Mouse (Mus musculus): ENCODE measurements around the gene Ostf1. TPM values are rescaled to one million over a fixed set of nuclear protein-coding genes. Genes with fewer than 3 reads are reported as not detected.
"Not testable (repeated sequence)": the region's sequence is repeated elsewhere in the genome, so short reads cannot be mapped to it uniquely, and the experiment has no call there.

The Ostf1 gene
- polyA plus RNA-seq, 1 experiment from 2014 or later, result 28.8 TPM

DNA sequence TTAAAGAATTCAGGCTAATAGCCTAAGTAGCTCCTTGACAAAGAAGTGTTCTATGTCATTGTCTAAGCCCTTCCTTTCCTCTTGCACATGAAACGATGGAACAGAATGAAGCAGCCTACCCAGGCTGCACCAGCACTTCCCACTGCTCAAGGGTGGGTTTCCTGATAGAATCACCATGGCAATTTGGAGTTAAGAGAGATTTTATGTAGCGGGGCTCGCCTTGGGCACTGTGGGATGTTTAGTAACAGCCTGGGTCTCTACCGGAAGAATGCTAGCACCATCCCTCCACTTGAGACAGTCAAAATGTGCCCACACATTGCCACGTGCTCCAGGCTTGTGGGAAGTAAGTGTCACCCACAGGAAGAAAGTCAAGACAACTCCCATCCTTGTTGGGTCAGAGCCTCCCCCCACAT, 40.7 kb downstream of the Ostf1 start:
- Histone ChIP-seq H3K4me3 (no peak overlapping the region), H3K27ac (replicated peaks) (no peak overlapping the region), H3K4me1 (no peaks in the 10 kb centered on the region), H3K36me3 (no peaks in the 10 kb centered on the region), H3K9ac (replicated peaks) (no peak overlapping the region), H3K27me3 (no peaks in the 10 kb centered on the region), H3K9me3 (no peaks in the 10 kb centered on the region), H3K4me2 (replicated peaks) (no peak overlapping the region)
- ATAC-seq (replicated peaks), result no peak
- WGBS, result 48% methylated on average over 5 of the region's 5 CpGs

- no peaks in the 10 kb centered on the region for H3K4me1 ChIP-seq
- no peaks in the 10 kb centered on the region for H3K9me3 ChIP-seq
- 55% methylated on average over 5 of the region's 5 CpGs for WGBS
- no peak overlapping the region for H3K9ac ChIP-seq (replicated peaks)
- no peaks in the 10 kb centered on the region for H3K27me3 ChIP-seq
- H3K27ac ChIP-seq (replicated peaks), result no peak overlapping the region
- no peak overlapping the region for H3K4me3 ChIP-seq
- ATAC-seq (replicated peaks), result no peak
- no peak overlapping the region for H3K4me2 ChIP-seq (replicated peaks)
- no peaks in the 10 kb centered on the region for H3K36me3 ChIP-seq
Observed at GRCm38 (mm10) chr19:18590234-18590633, 41.4 kb downstream of the Ostf1 start.

- no peak for ATAC-seq (replicated peaks)
- WGBS, result 94% methylated on average over 8 of the region's 8 CpGs
- H3K9ac ChIP-seq (replicated peaks), result no peak overlapping the region
- no peaks in the 10 kb centered on the region for H3K4me1 ChIP-seq
- H3K36me3 ChIP-seq, result no peaks in the 10 kb centered on the region
- H3K27ac ChIP-seq (replicated peaks), result no peak overlapping the region
- H3K4me2 ChIP-seq (replicated peaks), result no peak overlapping the region
- H3K4me3 ChIP-seq, result no peak overlapping the region
- no peaks in the 10 kb centered on the region for H3K9me3 ChIP-seq
- H3K27me3 ChIP-seq, result no peaks in the 10 kb centered on the region
Observed at GRCm38 (mm10) chr19:18589276-18589675, 42.3 kb downstream of the Ostf1 start.

DNA sequence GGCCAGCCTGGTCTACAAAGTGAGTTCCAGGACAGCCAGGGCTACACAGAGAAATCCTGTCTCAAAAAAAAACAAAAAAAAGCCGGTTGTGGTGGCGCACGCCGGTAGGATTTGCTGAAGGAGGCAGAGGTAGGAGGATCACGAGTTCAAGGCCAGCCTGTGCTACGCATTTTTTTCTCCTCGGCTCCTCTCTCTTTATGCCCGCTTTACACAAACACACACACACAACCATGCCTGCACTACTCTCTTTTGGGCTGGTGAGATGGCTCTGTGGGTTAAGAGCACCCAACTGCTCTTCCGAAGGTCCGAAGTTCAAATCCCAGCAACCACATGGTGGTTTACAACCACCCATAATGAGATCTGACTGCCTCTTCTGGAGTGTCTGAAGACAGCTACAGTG, 42.8 kb downstream of the Ostf1 start:
- not testable (repeated sequence) for ATAC-seq (replicated peaks); H3K36me3 ChIP-seq; H3K9ac ChIP-seq (replicated peaks); H3K4me1 ChIP-seq; H3K27me3 ChIP-seq; H3K4me3 ChIP-seq; H3K9me3 ChIP-seq; H3K4me2 ChIP-seq (replicated peaks); H3K27ac ChIP-seq (replicated peaks)
- WGBS, result 97% methylated on average over 10 of the region's 10 CpGs

DNA sequence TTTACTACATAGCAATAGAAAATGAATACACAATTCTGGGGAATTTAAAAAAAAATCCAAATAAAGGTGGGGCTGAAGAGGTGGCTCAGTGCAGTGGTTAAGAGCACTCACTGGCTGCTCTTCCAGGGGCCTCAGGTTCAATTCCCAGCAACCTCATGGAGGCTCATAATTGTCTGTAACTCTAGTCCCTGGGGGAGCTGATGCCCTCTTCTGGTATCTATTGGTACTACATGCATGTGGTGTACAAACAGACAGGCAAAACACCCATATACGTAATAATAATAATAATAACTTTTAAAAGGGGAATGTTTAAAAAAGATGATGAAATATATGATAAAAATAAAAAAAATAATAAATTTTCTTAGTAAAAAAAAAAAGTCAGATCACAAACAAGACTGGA, 43.4 kb downstream of the Ostf1 start:
- Histone ChIP-seq H3K27ac (replicated peaks) (no peak overlapping the region), H3K4me3 (no peak overlapping the region), H3K36me3 (no peaks in the 10 kb centered on the region), H3K9me3 (no peaks in the 10 kb centered on the region), H3K27me3 (no peaks in the 10 kb centered on the region), H3K4me1 (no peaks in the 10 kb centered on the region), H3K4me2 (replicated peaks) (no peak overlapping the region), H3K9ac (replicated peaks) (no peak overlapping the region)
- ATAC-seq (replicated peaks), result no peak
- 98% methylated on average over 1 of the region's 1 CpGs for WGBS

- Histone ChIP-seq H3K27me3 (no peaks in the 10 kb centered on the region), H3K9ac (replicated peaks) (no peak overlapping the region), H3K4me1 (no peaks in the 10 kb centered on the region), H3K4me2 (replicated peaks) (no peak overlapping the region), H3K9me3 (no peaks in the 10 kb centered on the region), H3K27ac (replicated peaks) (no peak overlapping the region), H3K4me3 (no peak overlapping the region), H3K36me3 (no peaks in the 10 kb centered on the region)
- 0 out of 2 replicates have a peak, but pooled peaks have one; percentile 27 for ATAC-seq (replicated peaks)
- 88% methylated on average over 9 of the region's 9 CpGs for WGBS
Observed at GRCm38 (mm10) chr19:18587118-18587517, 44.5 kb downstream of the Ostf1 start.

DNA sequence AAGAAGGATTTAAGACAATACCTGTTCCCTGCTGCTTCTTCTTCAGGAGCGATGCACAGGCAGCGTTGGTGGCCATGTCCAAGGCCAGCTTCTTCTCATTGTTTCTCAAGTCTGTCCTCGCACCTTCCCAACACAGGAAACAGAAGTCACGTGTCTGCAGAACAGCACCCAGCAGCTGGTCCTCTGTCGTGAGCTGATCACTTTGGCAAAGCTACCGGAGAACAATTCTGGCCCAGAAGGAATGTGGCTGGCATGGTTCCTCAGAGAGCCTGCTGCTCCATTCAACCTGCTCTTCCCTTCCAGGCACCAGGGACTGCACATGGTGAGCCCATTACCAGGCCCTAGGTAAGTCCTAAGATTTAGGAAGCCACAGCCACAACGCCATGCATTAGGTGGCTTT, 47.0 kb downstream of the Ostf1 start:
- H3K4me2 ChIP-seq (replicated peaks), result no peak overlapping the region

DNA sequence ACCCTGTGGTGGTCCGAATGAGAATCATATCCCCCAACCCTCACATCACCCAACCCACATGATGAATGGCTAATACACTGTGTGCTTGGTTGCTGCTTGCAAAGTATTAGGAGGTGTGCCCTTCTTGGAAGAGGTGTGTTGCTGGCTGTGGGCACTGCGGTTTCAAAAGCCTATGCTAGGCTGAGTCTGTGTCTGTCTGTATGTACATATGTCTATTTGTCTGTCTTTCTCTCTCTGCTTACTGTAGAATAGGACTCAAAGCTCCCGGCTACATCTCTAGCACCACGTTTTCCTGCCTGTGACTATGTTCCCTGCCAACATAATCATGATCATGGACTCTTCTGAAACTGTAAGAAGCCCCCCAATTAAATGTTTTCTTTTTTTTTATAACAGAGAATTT, 47.9 kb downstream of the Ostf1 start:
- no peak overlapping the region for H3K4me2 ChIP-seq (replicated peaks)
- H3K27me3 ChIP-seq, result no peaks in the 10 kb centered on the region
- no peaks in the 10 kb centered on the region for H3K36me3 ChIP-seq
- no peak overlapping the region for H3K4me3 ChIP-seq
- no peak overlapping the region for H3K27ac ChIP-seq (replicated peaks)
- H3K9ac ChIP-seq (replicated peaks), result no peak overlapping the region
- no peaks in the 10 kb centered on the region for H3K9me3 ChIP-seq
- no peak for ATAC-seq (replicated peaks)
- no peaks in the 10 kb centered on the region for H3K4me1 ChIP-seq
- 92% methylated on average over 4 of the region's 4 CpGs for WGBS

More for the DNA sequence above, 47.0 kb downstream of the Ostf1 start:
- no peaks in the 10 kb centered on the region for H3K36me3 ChIP-seq
- no peak overlapping the region for H3K4me3 ChIP-seq
- H3K27me3 ChIP-seq, result no peaks in the 10 kb centered on the region
- no peak overlapping the region for H3K27ac ChIP-seq (replicated peaks)
- no peak for ATAC-seq (replicated peaks)
- 87% methylated on average over 7 of the region's 7 CpGs for WGBS
- H3K9ac ChIP-seq (replicated peaks), result no peak overlapping the region
- H3K9me3 ChIP-seq, result no peaks in the 10 kb centered on the region
- no peaks in the 10 kb centered on the region for H3K4me1 ChIP-seq

DNA sequence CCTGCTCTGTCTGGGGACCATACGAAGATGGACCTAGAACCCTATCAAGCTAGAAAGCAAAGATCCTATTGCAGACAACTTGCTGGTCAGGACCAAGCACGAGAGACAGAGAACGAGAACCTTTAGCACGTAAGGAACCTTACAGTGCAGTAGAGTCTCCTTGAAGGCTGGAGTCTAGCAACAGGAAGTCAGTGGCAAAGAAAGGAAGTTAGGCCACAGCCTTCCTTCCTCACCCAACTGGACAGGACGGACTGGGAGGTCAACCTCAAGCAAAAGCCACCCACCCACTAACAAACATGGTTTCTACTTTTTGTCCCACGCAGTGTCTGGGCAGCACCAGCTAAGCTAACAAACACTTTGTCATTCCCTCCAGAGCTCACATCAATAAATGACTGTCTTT, 48.7 kb downstream of the Ostf1 start:
- H3K9ac ChIP-seq (replicated peaks), result no peak overlapping the region
- no peak overlapping the region for H3K4me3 ChIP-seq
- H3K4me1 ChIP-seq, result no peaks in the 10 kb centered on the region
- no peak overlapping the region for H3K4me2 ChIP-seq (replicated peaks)
- no peaks in the 10 kb centered on the region for H3K27me3 ChIP-seq
- WGBS, result 97% methylated on average over 6 of the region's 6 CpGs
- no peak overlapping the region for H3K27ac ChIP-seq (replicated peaks)
- H3K9me3 ChIP-seq, result no peaks in the 10 kb centered on the region
- no peak for ATAC-seq (replicated peaks)
- no peaks in the 10 kb centered on the region for H3K36me3 ChIP-seq

- no peak overlapping the region for H3K4me2 ChIP-seq (replicated peaks)
- ATAC-seq (replicated peaks), result no peak
- no peaks in the 10 kb centered on the region for H3K4me1 ChIP-seq
- no peaks in the 10 kb centered on the region for H3K9me3 ChIP-seq
- no peak overlapping the region for H3K9ac ChIP-seq (replicated peaks)
- no peaks in the 10 kb centered on the region for H3K36me3 ChIP-seq
- no peaks in the 10 kb centered on the region for H3K27me3 ChIP-seq
- no peak overlapping the region for H3K27ac ChIP-seq (replicated peaks)
- 96% methylated on average over 9 of the region's 9 CpGs for WGBS
- H3K4me3 ChIP-seq, result no peak overlapping the region
Observed at GRCm38 (mm10) chr19:18582226-18582625, 49.4 kb downstream of the Ostf1 start.

DNA sequence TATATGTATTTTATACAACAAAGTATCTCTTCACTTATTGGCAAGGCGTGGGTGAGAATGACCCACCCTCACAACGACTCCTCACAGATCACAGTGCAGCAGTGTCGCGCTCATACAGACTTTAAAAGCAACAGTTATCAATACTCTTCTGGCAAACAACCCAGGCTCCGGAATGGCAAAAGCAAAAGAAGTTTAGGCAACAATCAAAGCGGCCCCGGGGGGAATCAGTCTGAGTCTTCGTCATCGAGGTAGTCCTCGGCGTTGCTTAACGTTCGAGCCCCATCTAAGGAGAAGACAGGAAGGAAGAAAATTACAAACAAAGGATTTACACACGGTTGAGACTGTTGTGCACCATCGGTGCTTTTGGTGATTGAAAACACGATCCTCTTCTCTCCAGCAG, 50.6 kb downstream of the Ostf1 start:
- Histone ChIP-seq H3K4me1 (no peaks in the 10 kb centered on the region), H3K27ac (replicated peaks) (no peak overlapping the region), H3K9ac (replicated peaks) (no peak overlapping the region), H3K4me3 (no peak overlapping the region), H3K36me3 (no peaks in the 10 kb centered on the region), H3K9me3 (no peaks in the 10 kb centered on the region), H3K4me2 (replicated peaks) (no peak overlapping the region), H3K27me3 (no peaks in the 10 kb centered on the region)
- WGBS, result 95% methylated on average over 16 of the region's 16 CpGs
- ATAC-seq (replicated peaks), result no peak

DNA sequence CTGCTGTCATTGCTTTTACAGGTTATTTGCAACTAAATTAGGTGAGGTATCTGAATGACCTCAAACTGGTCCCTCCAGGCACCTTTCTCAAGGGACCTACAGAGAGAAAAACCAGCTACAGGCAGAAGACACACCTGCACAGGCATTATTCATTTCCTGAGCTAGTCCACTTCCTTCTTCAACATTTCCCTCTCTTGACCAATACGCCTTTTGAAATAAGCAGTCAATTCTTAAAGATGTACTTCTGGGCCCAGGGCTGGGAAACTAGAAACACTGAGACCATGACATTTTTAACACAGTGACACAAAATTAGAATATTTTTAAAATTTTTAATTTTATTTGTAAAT, 52.6 kb downstream of the Ostf1 start:
- H3K4me2 ChIP-seq (replicated peaks), result no peak overlapping the region
- H3K27me3 ChIP-seq, result no peaks in the 10 kb centered on the region
- H3K4me3 ChIP-seq, result no peak overlapping the region
- H3K27ac ChIP-seq (replicated peaks), result no peak overlapping the region
- no peak overlapping the region for H3K9ac ChIP-seq (replicated peaks)
- ATAC-seq (replicated peaks), result no peak
- no peaks in the 10 kb centered on the region for H3K4me1 ChIP-seq
- no peaks in the 10 kb centered on the region for H3K36me3 ChIP-seq
- H3K9me3 ChIP-seq, result no peaks in the 10 kb centered on the region
- WGBS, result 92% methylated on average over 1 of the region's 1 CpGs

DNA sequence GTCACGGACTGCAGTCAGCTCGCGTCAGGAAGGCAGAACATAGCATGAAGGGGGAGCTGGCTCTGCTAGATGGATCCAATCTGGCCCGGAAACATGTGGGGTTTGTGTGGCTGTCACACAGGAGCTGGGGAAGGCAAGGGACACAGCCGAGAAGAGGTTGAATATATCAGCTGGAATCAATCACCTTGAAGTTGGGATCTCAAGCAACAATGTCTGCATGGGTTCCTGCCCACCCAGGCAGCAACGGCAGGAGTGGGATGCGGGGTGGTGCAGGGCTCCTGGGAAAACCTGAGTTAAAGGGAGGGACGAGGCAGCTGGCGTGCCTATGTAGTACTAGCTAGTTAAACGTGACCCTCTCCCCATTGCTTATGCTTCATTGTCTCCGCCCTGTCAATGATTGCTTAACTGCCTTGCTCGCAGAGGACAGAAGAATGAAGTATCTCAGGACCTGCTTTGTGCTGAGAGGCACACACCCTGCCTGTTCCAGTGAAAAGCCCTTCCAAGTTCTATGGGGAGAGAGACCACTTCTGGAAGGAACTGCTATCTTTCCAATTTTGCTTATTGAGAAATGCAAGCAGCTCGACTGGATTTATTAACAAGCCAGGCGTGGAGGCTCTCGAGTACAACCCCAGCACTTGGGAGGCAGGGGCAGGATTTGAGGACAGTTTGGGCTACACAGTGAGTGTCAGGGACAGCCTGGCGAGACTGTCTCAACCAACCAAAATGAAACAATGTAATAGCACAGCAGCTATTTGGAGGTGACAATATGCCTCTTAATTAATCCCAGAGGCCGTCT, 53.2 kb downstream of the Ostf1 start:
- Histone ChIP-seq H3K4me2 (replicated peaks) (no peak overlapping the region), H3K4me3 (no peak overlapping the region), H3K27me3 (no peaks in the 10 kb centered on the region), H3K4me1 (no peaks in the 10 kb centered on the region), H3K9ac (replicated peaks) (no peak overlapping the region), H3K9me3 (no peaks in the 10 kb centered on the region), H3K36me3 (no peaks in the 10 kb centered on the region), H3K27ac (replicated peaks) (no peak overlapping the region)
- ATAC-seq (replicated peaks), result no peak
- 53% methylated on average over 17 of the region's 17 CpGs for WGBS

All from forebrain, embryonic 15.5 days (tissue).